Mouse (Mus musculus) lung, postnatal 0 days (tissue): ENCODE results near the gene Soga1.

Experiments used
- CTCF ChIP-seq: IDR thresholded peaks from 2 replicates; pipeline ENCODE4 v1.5.1; 2016; ENCODE audit warnings: antibody characterized with exemption, mild to moderate bottlenecking
- EP300 ChIP-seq: IDR thresholded peaks from 2 replicates; pipeline ENCODE4 v1.6.1; 2016; ENCODE audit warnings: antibody characterized with exemption, mild to moderate bottlenecking, control low read depth

- TF ChIP-seq EP300: no peak
- no peak for TF ChIP-seq CTCF
These were observed 57.9 kb downstream of the Soga1 start for GRCm38 (mm10) chr2:157021156-157021555.
